Mouse (Mus musculus): Measurements from ENCODE around the gene Stra6. TPM values are rescaled to one million over a fixed set of nuclear protein-coding genes. Genes with fewer than 3 reads are reported as not detected.

The Stra6 gene
- polyA plus RNA-seq, 1 experiment from 2014 or later: 9.9 TPM

GRCm38 (mm10) chr9:58172863-58173262 lies 109.3 kb downstream of the Stra6 start:
- H3K9me3 ChIP-seq (replicated peaks; ENCODE audit: control insufficient read depth, low read length): no peaks in the 10 kb centered on the region
- peaks cover 14% of the 10 kb centered on the region; the same call in 1 of the 2 replicates for H3K4me1 ChIP-seq (ENCODE audit: control insufficient read depth, insufficient read depth, low read length)
- no peak overlapping the region for H3K4me3 ChIP-seq (ENCODE audit: low read depth, low read length)
- H3K36me3 ChIP-seq (ENCODE audit: control insufficient read depth, insufficient read depth, low read length): no peaks in the 10 kb centered on the region
- no peaks in the 10 kb centered on the region for H3K27me3 ChIP-seq (replicated peaks; ENCODE audit: control insufficient read depth, insufficient read depth, low read length)
- WGBS: 84% methylated on average over 2 of the region's 2 CpGs
- no peak for ATAC-seq
- no peak overlapping the region for H3K27ac ChIP-seq (ENCODE audit: low read depth, low read length)
- H3K9ac ChIP-seq (ENCODE audit: low read length): no peak overlapping the region
- no peak overlapping the region for H3K4me2 ChIP-seq (ENCODE audit: low read length)
- DNase-seq (ENCODE audit: low spot score): no peak

GRCm38 (mm10) chr9:58174818-58175251 lies 111.2 kb downstream of the Stra6 start:
- no peaks in the 10 kb centered on the region for H3K27me3 ChIP-seq (replicated peaks; ENCODE audit: control insufficient read depth, insufficient read depth, low read length)
- H3K27ac ChIP-seq (ENCODE audit: low read depth, low read length): peak overlapping the region; percentile 83
- no peak overlapping the region for H3K9ac ChIP-seq (ENCODE audit: low read length)
- H3K4me3 ChIP-seq (ENCODE audit: low read depth, low read length): no peak overlapping the region
- DNase-seq (ENCODE audit: low spot score): peak; percentile 48
- no peak overlapping the region for H3K4me2 ChIP-seq (ENCODE audit: low read length)
- H3K9me3 ChIP-seq (replicated peaks; ENCODE audit: control insufficient read depth, low read length): no peaks in the 10 kb centered on the region
- H3K36me3 ChIP-seq (ENCODE audit: control insufficient read depth, insufficient read depth, low read length): no peaks in the 10 kb centered on the region
- ATAC-seq: peak; percentile 42; the same call in 1 of the 2 replicates
- 26% methylated on average over 5 of the region's 5 CpGs for WGBS
- peaks cover 12% of the 10 kb centered on the region; the same call in 1 of the 2 replicates for H3K4me1 ChIP-seq (ENCODE audit: control insufficient read depth, insufficient read depth, low read length)

GRCm38 (mm10) chr9:58175745-58176487 lies 112.3 kb downstream of the Stra6 start:
- no peak overlapping the region for H3K9ac ChIP-seq (ENCODE audit: low read length)
- H3K4me2 ChIP-seq (ENCODE audit: low read length): no peak overlapping the region
- H3K27me3 ChIP-seq (replicated peaks; ENCODE audit: control insufficient read depth, insufficient read depth, low read length): no peaks in the 10 kb centered on the region
- 52% methylated on average over 5 of the region's 5 CpGs for WGBS
- no peaks in the 10 kb centered on the region for H3K9me3 ChIP-seq (replicated peaks; ENCODE audit: control insufficient read depth, low read length)
- H3K4me3 ChIP-seq (ENCODE audit: low read depth, low read length): no peak overlapping the region
- H3K27ac ChIP-seq (ENCODE audit: low read depth, low read length): peak overlapping the region; percentile 83
- no peaks in the 10 kb centered on the region for H3K36me3 ChIP-seq (ENCODE audit: control insufficient read depth, insufficient read depth, low read length)
- H3K4me1 ChIP-seq (ENCODE audit: control insufficient read depth, insufficient read depth, low read length): peaks cover 12% of the 10 kb centered on the region; the same call in 1 of the 2 replicates
- DNase-seq (ENCODE audit: low spot score): peak; percentile 73
- no peak; the same call in 1 of the 2 replicates for ATAC-seq

- ATAC-seq: no peak
- no peak for DNase-seq (ENCODE audit: low spot score)
- Histone ChIP-seq H3K9me3 (replicated peaks; ENCODE audit: control insufficient read depth, low read length) (no peaks in the 10 kb centered on the region), H3K27me3 (replicated peaks; ENCODE audit: control insufficient read depth, insufficient read depth, low read length) (no peaks in the 10 kb centered on the region), H3K27ac (ENCODE audit: low read depth, low read length) (no peak overlapping the region), H3K9ac (ENCODE audit: low read length) (no peak overlapping the region), H3K4me1 (ENCODE audit: control insufficient read depth, insufficient read depth, low read length) (peaks cover 12% of the 10 kb centered on the region; the same call in 1 of the 2 replicates), H3K36me3 (ENCODE audit: control insufficient read depth, insufficient read depth, low read length) (no peaks in the 10 kb centered on the region), H3K4me2 (ENCODE audit: low read length) (no peak overlapping the region), H3K4me3 (ENCODE audit: low read depth, low read length) (no peak overlapping the region)
- 39% methylated on average over 4 of the region's 4 CpGs for WGBS
Measured at GRCm38 (mm10) chr9:58177165-58177564, 113.6 kb downstream of the Stra6 start.

DNA sequence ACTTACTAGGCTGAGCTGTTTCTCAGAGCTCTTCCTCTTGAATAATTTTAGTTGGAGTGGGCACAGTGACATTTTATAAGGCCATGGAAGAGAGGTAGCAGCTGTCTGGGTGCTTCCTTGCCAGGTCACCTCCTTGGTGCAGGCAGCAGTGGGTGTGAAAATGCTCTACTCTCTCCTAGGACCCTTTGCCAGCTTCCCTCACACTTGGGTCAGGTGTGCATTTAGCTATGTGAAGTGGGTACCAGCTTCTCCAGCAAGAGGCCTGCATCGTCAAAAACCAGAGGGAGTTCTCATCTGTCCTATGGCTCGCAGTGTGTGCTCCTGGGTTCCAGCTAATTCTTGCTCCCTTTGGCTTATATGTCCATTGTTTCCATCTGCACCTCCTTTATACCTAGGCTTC lies 115.8 kb downstream of the Stra6 start:
- Histone ChIP-seq H3K27ac (ENCODE audit: low read depth, low read length) (no peak overlapping the region), H3K9me3 (replicated peaks; ENCODE audit: control insufficient read depth, low read length) (no peaks in the 10 kb centered on the region), H3K4me3 (ENCODE audit: low read depth, low read length) (no peak overlapping the region), H3K27me3 (replicated peaks; ENCODE audit: control insufficient read depth, insufficient read depth, low read length) (no peaks in the 10 kb centered on the region), H3K9ac (ENCODE audit: low read length) (no peak overlapping the region), H3K4me1 (ENCODE audit: control insufficient read depth, insufficient read depth, low read length) (peaks cover 12% of the 10 kb centered on the region; the same call in 1 of the 2 replicates), H3K4me2 (ENCODE audit: low read length) (no peak overlapping the region), H3K36me3 (ENCODE audit: control insufficient read depth, insufficient read depth, low read length) (no peaks in the 10 kb centered on the region)
- no peak for ATAC-seq
- DNase-seq (ENCODE audit: low spot score): no peak
- 89% methylated on average over 2 of the region's 2 CpGs for WGBS

GRCm38 (mm10) chr9:58184456-58184855 lies 120.9 kb downstream of the Stra6 start:
- no peak overlapping the region for H3K9ac ChIP-seq (ENCODE audit: low read length)
- DNase-seq (ENCODE audit: low spot score) (no peak), ATAC-seq (no peak)
- H3K27me3 ChIP-seq (replicated peaks; ENCODE audit: control insufficient read depth, insufficient read depth, low read length): no peaks in the 10 kb centered on the region
- no peak overlapping the region for H3K4me3 ChIP-seq (ENCODE audit: low read depth, low read length)
- H3K4me1 ChIP-seq (ENCODE audit: control insufficient read depth, insufficient read depth, low read length): no peaks in the 10 kb centered on the region
- H3K27ac ChIP-seq (ENCODE audit: low read depth, low read length): no peak overlapping the region
- H3K4me2 ChIP-seq (ENCODE audit: low read length): no peak overlapping the region
- WGBS: 59% methylated on average over 6 of the region's 6 CpGs
- no peaks in the 10 kb centered on the region for H3K9me3 ChIP-seq (replicated peaks; ENCODE audit: control insufficient read depth, low read length)
- H3K36me3 ChIP-seq (ENCODE audit: control insufficient read depth, insufficient read depth, low read length): no peaks in the 10 kb centered on the region

DNA sequence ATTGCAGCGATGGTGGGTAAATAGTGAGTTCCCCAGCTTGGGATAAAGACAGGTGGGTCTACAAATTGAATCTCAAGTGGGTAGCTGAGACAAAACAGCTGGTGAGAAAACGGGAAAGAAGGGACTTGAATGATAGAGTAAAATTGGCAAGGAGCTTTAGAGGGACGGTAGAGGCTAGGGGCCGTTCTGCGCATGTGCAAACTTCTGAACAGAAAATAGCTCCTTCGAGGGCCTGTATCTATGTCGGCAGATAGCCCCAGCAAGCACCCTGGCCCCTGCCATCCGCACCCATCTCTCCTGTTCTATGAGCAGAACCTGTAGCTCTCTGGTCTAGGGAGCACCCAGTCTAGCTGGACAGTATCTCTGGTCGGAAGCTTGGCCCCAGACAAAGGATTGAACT lies 130.6 kb downstream of the Stra6 start:
- Histone ChIP-seq H3K4me1 (ENCODE audit: control insufficient read depth, insufficient read depth, low read length) (peaks cover 18% of the 10 kb centered on the region), H3K27me3 (replicated peaks; ENCODE audit: control insufficient read depth, insufficient read depth, low read length) (peaks cover 26% of the 10 kb centered on the region), H3K9me3 (replicated peaks; ENCODE audit: control insufficient read depth, low read length) (no peaks in the 10 kb centered on the region), H3K4me2 (ENCODE audit: low read length) (no peak overlapping the region), H3K4me3 (ENCODE audit: low read depth, low read length) (no peak overlapping the region), H3K9ac (ENCODE audit: low read length) (no peak overlapping the region), H3K36me3 (ENCODE audit: control insufficient read depth, insufficient read depth, low read length) (peaks cover 24% of the 10 kb centered on the region), H3K27ac (ENCODE audit: low read depth, low read length) (no peak overlapping the region; the same call in 1 of the 2 replicates)
- no peak for ATAC-seq
- WGBS: 68% methylated on average over 9 of the region's 9 CpGs
- DNase-seq (ENCODE audit: low spot score): no peak

GRCm38 (mm10) chr9:58195671-58196070 lies 132.1 kb downstream of the Stra6 start:
- Histone ChIP-seq H3K4me3 (ENCODE audit: low read depth, low read length) (peak overlapping the region; percentile 45), H3K27ac (ENCODE audit: low read depth, low read length) (peak overlapping the region; percentile 96), H3K27me3 (replicated peaks; ENCODE audit: control insufficient read depth, insufficient read depth, low read length) (peaks cover 40% of the 10 kb centered on the region), H3K9me3 (replicated peaks; ENCODE audit: control insufficient read depth, low read length) (no peaks in the 10 kb centered on the region), H3K4me1 (ENCODE audit: control insufficient read depth, insufficient read depth, low read length) (peaks cover 18% of the 10 kb centered on the region), H3K9ac (ENCODE audit: low read length) (peak overlapping the region; percentile 82), H3K36me3 (ENCODE audit: control insufficient read depth, insufficient read depth, low read length) (peaks cover 29% of the 10 kb centered on the region), H3K4me2 (ENCODE audit: low read length) (peak overlapping the region; percentile 53)
- DNase-seq (ENCODE audit: low spot score) (no peak), ATAC-seq (no peak)
- 11% methylated on average over 1 of the region's 1 CpGs for WGBS

DNA sequence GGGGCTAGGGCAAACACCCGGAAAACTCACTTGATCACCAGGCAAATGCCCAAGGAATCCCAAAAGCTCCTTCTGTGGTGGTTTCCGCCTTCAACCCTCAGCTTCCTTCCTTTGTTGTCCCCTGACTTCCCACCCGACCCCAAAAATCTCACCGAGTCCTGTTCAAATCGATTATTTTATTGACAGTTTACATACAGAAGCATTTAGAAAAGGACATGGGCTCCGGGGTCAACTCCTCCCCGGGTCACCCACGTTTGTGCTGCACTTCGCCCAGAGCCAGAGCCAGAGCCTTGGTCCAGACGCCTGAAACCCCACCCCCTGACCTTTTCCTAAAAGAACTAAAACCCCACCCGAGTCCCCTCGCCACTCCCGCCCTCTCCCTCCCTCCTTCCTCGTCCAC lies 132.6 kb downstream of the Stra6 start:
- Histone ChIP-seq H3K27ac (ENCODE audit: low read depth, low read length) (peak overlapping the region; percentile 96), H3K9me3 (replicated peaks; ENCODE audit: control insufficient read depth, low read length) (no peaks in the 10 kb centered on the region), H3K9ac (ENCODE audit: low read length) (peak overlapping the region; percentile 82), H3K4me2 (ENCODE audit: low read length) (peak overlapping the region; percentile 53), H3K4me1 (ENCODE audit: control insufficient read depth, insufficient read depth, low read length) (peaks cover 18% of the 10 kb centered on the region), H3K36me3 (ENCODE audit: control insufficient read depth, insufficient read depth, low read length) (peaks cover 29% of the 10 kb centered on the region), H3K4me3 (ENCODE audit: low read depth, low read length) (peak overlapping the region; percentile 45), H3K27me3 (replicated peaks; ENCODE audit: control insufficient read depth, insufficient read depth, low read length) (peaks cover 44% of the 10 kb centered on the region)
- no peak for ATAC-seq
- DNase-seq (ENCODE audit: low spot score): no peak
- WGBS: 8% methylated on average over 14 of the region's 14 CpGs
